Mouse (Mus musculus): Measurements from ENCODE around the gene Dclre1a.
"Not testable (repeated sequence)": the region's sequence is repeated elsewhere in the genome, so short reads cannot be mapped to it uniquely, and the experiment has no call there.

Dclre1a gene

DNA sequence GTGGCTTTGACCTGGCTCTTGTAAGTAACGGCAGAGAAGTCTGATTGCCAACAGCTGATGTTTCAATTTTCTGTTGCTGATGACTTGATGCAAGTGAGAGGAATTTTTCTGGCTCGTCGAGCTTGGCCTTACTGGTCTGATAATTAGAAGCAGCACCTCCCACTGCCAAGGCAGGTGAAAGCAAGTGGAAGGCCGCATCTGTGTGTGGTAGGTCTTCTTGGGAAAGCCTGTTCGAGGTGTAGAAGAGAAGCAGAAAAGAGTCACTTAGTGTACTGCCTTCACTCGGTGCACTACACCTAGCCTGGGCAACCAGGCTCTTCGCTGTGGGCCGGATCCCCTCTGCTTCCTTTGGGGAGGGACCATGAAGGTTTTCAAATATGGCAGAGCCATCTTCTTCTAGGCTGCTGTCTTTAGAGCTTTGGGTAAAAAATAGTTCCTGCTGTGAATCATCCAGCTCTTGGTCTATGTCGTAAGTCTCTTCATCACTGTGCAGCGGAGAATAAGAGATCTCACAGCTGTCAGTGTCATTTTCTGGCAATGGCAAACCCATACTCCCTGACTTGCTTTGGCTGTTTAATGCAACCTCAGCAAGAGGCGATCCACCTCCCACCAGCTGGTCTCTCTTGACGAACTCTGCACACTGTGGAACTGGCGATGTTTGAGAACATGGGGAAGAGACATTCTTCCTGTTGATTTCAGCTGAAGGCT is 3.2 kb downstream of the Dclre1a start:
- TF ChIP-seq NANOG (IDR thresholded peaks at IDR 0.05; ENCODE audit: borderline replicate concordance, low read length) (no peak), POU5F1 (IDR thresholded peaks at IDR 0.05; ENCODE audit: borderline replicate concordance, low read length) (no peak), CTCF (conservative IDR thresholded peaks at IDR 0.05; ENCODE audit: low read length) (no peak)
- peaks cover 40% of the 10 kb centered on the region for H3K36me3 ChIP-seq (ENCODE audit: insufficient read depth, low read length)
- H3K9me3 ChIP-seq (ENCODE audit: low read length): no peaks in the 10 kb centered on the region
- H3K27me3 ChIP-seq (ENCODE audit: insufficient read depth, low read length): no peaks in the 10 kb centered on the region
- peaks cover 34% of the 10 kb centered on the region for H3K4me1 ChIP-seq (replicated peaks; ENCODE audit: low read depth, low read length)
- no peak overlapping the region for H3K4me3 ChIP-seq (replicated peaks; ENCODE audit: low read length)

DNA sequence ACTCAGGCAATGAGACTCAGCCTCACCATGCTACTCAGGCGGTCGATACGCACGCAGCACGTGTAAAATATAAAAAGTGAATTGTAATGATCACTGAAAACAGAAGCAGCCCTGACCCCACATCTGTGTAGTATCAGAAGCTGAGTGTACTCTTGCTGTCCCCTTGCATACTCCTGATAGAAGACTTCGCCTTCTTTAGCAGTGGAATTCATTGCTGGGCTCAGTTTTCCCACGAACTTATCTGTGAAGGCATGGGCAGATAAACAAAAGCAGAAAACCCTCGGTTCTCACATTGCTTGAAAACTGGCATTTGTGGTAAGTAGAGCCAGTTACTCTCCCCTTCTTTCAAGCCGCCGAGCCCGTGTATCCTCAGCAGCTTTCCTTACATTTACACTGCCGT is 4.7 kb downstream of the Dclre1a start:
- H3K36me3 ChIP-seq (ENCODE audit: insufficient read depth, low read length): peaks cover 41% of the 10 kb centered on the region
- no peaks in the 10 kb centered on the region for H3K27me3 ChIP-seq (ENCODE audit: insufficient read depth, low read length)
- no peak overlapping the region for H3K4me3 ChIP-seq (replicated peaks; ENCODE audit: low read length)
- TF ChIP-seq POU5F1 (IDR thresholded peaks at IDR 0.05; ENCODE audit: borderline replicate concordance, low read length): no peak
- no peak for TF ChIP-seq NANOG (IDR thresholded peaks at IDR 0.05; ENCODE audit: borderline replicate concordance, low read length)
- no peak for TF ChIP-seq CTCF (conservative IDR thresholded peaks at IDR 0.05; ENCODE audit: low read length)
- peaks cover 27% of the 10 kb centered on the region for H3K4me1 ChIP-seq (replicated peaks; ENCODE audit: low read depth, low read length)
- H3K9me3 ChIP-seq (ENCODE audit: low read length): no peaks in the 10 kb centered on the region

GRCm38 (mm10) chr19:56535765-56536164 is 12.3 kb downstream of the Dclre1a start:
- H3K4me3 ChIP-seq (replicated peaks; ENCODE audit: low read length): no peak overlapping the region
- no peaks in the 10 kb centered on the region for H3K27me3 ChIP-seq (ENCODE audit: insufficient read depth, low read length)
- no peak for TF ChIP-seq POU5F1 (IDR thresholded peaks at IDR 0.05; ENCODE audit: borderline replicate concordance, low read length)
- TF ChIP-seq NANOG (IDR thresholded peaks at IDR 0.05; ENCODE audit: borderline replicate concordance, low read length): no peak
- no peak for TF ChIP-seq CTCF (conservative IDR thresholded peaks at IDR 0.05; ENCODE audit: low read length)
- H3K9me3 ChIP-seq (ENCODE audit: low read length): no peaks in the 10 kb centered on the region
- peaks cover 40% of the 10 kb centered on the region for H3K36me3 ChIP-seq (ENCODE audit: insufficient read depth, low read length)
- H3K4me1 ChIP-seq (replicated peaks; ENCODE audit: low read depth, low read length): peaks cover 22% of the 10 kb centered on the region

GRCm38 (mm10) chr19:56535064-56535463 is 13.0 kb downstream of the Dclre1a start:
- no peak for TF ChIP-seq CTCF (conservative IDR thresholded peaks at IDR 0.05; ENCODE audit: low read length)
- no peak for TF ChIP-seq NANOG (IDR thresholded peaks at IDR 0.05; ENCODE audit: borderline replicate concordance, low read length)
- TF ChIP-seq POU5F1 (IDR thresholded peaks at IDR 0.05; ENCODE audit: borderline replicate concordance, low read length): no peak
- no peaks in the 10 kb centered on the region for H3K27me3 ChIP-seq (ENCODE audit: insufficient read depth, low read length)
- no peaks in the 10 kb centered on the region for H3K9me3 ChIP-seq (ENCODE audit: low read length)
- peaks cover 37% of the 10 kb centered on the region for H3K36me3 ChIP-seq (ENCODE audit: insufficient read depth, low read length)
- no peak overlapping the region for H3K4me3 ChIP-seq (replicated peaks; ENCODE audit: low read length)
- peaks cover 19% of the 10 kb centered on the region for H3K4me1 ChIP-seq (replicated peaks; ENCODE audit: low read depth, low read length)

DNA sequence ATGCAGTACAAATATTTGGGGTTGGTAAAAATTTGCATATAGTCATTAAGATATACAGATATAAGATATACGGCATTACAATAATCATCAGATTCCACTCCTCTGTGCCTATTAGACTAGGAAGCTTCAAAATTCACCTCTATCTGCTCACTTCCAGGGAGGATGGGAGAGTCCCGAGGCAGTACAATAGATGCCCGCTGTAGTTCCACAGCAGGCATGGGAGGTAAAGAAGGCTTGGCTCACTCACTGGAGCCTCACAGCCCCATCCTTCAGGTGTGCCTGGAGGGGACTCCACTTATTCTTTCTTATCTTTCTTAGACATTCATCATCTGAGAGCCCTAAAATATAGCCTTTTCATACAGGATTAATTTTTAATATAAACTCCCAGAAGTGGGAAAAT is 13.7 kb downstream of the Dclre1a start:
- peaks cover 36% of the 10 kb centered on the region for H3K36me3 ChIP-seq (ENCODE audit: insufficient read depth, low read length)
- peaks cover 17% of the 10 kb centered on the region for H3K4me1 ChIP-seq (replicated peaks; ENCODE audit: low read depth, low read length)
- H3K4me3 ChIP-seq (replicated peaks; ENCODE audit: low read length): no peak overlapping the region
- no peaks in the 10 kb centered on the region for H3K9me3 ChIP-seq (ENCODE audit: low read length)
- H3K27me3 ChIP-seq (ENCODE audit: insufficient read depth, low read length): no peaks in the 10 kb centered on the region
- TF ChIP-seq CTCF (conservative IDR thresholded peaks at IDR 0.05; ENCODE audit: low read length) (no peak), POU5F1 (IDR thresholded peaks at IDR 0.05; ENCODE audit: borderline replicate concordance, low read length) (no peak), NANOG (IDR thresholded peaks at IDR 0.05; ENCODE audit: borderline replicate concordance, low read length) (no peak)

- TF ChIP-seq CTCF (conservative IDR thresholded peaks at IDR 0.05; ENCODE audit: low read length) (no peak), POU5F1 (IDR thresholded peaks at IDR 0.05; ENCODE audit: borderline replicate concordance, low read length) (no peak), NANOG (IDR thresholded peaks at IDR 0.05; ENCODE audit: borderline replicate concordance, low read length) (no peak)
- peaks cover 17% of the 10 kb centered on the region for H3K4me1 ChIP-seq (replicated peaks; ENCODE audit: low read depth, low read length)
- no peaks in the 10 kb centered on the region for H3K9me3 ChIP-seq (ENCODE audit: low read length)
- H3K27me3 ChIP-seq (ENCODE audit: insufficient read depth, low read length): no peaks in the 10 kb centered on the region
- no peak overlapping the region for H3K4me3 ChIP-seq (replicated peaks; ENCODE audit: low read length)
- peaks cover 36% of the 10 kb centered on the region for H3K36me3 ChIP-seq (ENCODE audit: insufficient read depth, low read length)
Measured at GRCm38 (mm10) chr19:56533291-56534071, 14.5 kb downstream of the Dclre1a start.

- no peak overlapping the region for H3K4me3 ChIP-seq (replicated peaks; ENCODE audit: low read length)
- no peaks in the 10 kb centered on the region for H3K27me3 ChIP-seq (ENCODE audit: insufficient read depth, low read length)
- no peaks in the 10 kb centered on the region for H3K9me3 ChIP-seq (ENCODE audit: low read length)
- H3K4me1 ChIP-seq (replicated peaks; ENCODE audit: low read depth, low read length): peaks cover 7% of the 10 kb centered on the region
- peaks cover 19% of the 10 kb centered on the region for H3K36me3 ChIP-seq (ENCODE audit: insufficient read depth, low read length)
- TF ChIP-seq POU5F1 (IDR thresholded peaks at IDR 0.05; ENCODE audit: borderline replicate concordance, low read length) (no peak), NANOG (IDR thresholded peaks at IDR 0.05; ENCODE audit: borderline replicate concordance, low read length) (no peak), CTCF (conservative IDR thresholded peaks at IDR 0.05; ENCODE audit: low read length) (no peak)
Measured at GRCm38 (mm10) chr19:56531251-56531650, 16.8 kb downstream of the Dclre1a start.

DNA sequence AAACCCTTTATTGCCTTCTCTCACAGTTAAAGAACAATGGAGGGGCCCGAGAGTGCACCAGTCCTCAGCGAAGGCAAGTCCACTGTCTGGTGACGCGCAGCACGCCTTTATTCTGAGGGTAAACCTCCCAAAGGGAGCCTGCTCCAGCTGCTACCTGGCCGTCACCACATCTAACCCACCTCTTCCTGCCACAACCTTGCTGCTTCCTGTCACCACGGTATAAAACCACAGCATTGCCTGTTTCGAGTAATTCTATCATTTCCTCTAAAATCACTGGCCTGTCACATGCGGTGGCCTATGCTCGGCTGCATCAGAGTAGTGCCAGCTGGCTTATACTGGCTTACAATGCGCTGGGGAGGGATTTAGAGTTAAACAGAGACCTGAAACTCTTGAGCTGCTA is 17.5 kb downstream of the Dclre1a start:
- not testable (repeated sequence) for H3K27me3 ChIP-seq (ENCODE audit: insufficient read depth, low read length); H3K4me3 ChIP-seq (replicated peaks; ENCODE audit: low read length); H3K4me1 ChIP-seq (replicated peaks; ENCODE audit: low read depth, low read length)

GRCm38 (mm10) chr19:56519408-56519807 is 28.6 kb downstream of the Dclre1a start:
- not testable (repeated sequence) for H3K4me3 ChIP-seq (replicated peaks; ENCODE audit: low read length); H3K9me3 ChIP-seq (ENCODE audit: low read length); H3K27me3 ChIP-seq (ENCODE audit: insufficient read depth, low read length); H3K4me1 ChIP-seq (replicated peaks; ENCODE audit: low read depth, low read length); H3K36me3 ChIP-seq (ENCODE audit: insufficient read depth, low read length)

More for the DNA sequence above, 17.5 kb downstream of the Dclre1a start:
- not testable (repeated sequence) for H3K9me3 ChIP-seq (ENCODE audit: low read length)
- H3K36me3 ChIP-seq (ENCODE audit: insufficient read depth, low read length): peaks cover 12% of the 10 kb centered on the region

DNA sequence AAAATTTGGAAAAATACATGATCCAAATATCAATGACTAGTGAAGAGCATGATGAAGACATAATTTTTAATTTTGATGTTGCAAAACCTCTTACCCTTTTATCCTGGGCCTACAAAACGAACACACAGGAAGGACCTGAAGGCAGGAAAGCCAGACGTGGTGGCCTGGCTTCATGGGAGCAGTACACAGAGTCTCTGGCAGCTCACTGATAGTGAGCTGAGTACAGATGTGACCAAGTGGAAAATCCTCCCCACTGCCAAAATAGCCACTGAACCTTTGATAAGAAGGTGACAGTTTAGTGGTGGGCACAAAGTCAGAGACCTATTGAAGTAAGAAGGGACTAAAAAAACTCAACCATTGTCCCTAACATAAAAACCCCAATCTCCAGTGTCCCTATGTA is 34.5 kb downstream of the Dclre1a start:
- H3K36me3 ChIP-seq (ENCODE audit: insufficient read depth, low read length); H3K9me3 ChIP-seq (ENCODE audit: low read length); H3K27me3 ChIP-seq (ENCODE audit: insufficient read depth, low read length); H3K4me1 ChIP-seq (replicated peaks; ENCODE audit: low read depth, low read length); H3K4me3 ChIP-seq (replicated peaks; ENCODE audit: low read length): not testable (repeated sequence)

GRCm38 (mm10) chr19:56511207-56511606 is 36.8 kb downstream of the Dclre1a start:
- not testable (repeated sequence) for H3K9me3 ChIP-seq (ENCODE audit: low read length); H3K4me3 ChIP-seq (replicated peaks; ENCODE audit: low read length); H3K4me1 ChIP-seq (replicated peaks; ENCODE audit: low read depth, low read length); H3K36me3 ChIP-seq (ENCODE audit: insufficient read depth, low read length); H3K27me3 ChIP-seq (ENCODE audit: insufficient read depth, low read length)

GRCm38 (mm10) chr19:56503525-56503924 is 44.5 kb downstream of the Dclre1a start:
- H3K4me1 ChIP-seq (replicated peaks; ENCODE audit: low read depth, low read length); H3K36me3 ChIP-seq (ENCODE audit: insufficient read depth, low read length); H3K27me3 ChIP-seq (ENCODE audit: insufficient read depth, low read length); H3K9me3 ChIP-seq (ENCODE audit: low read length); H3K4me3 ChIP-seq (replicated peaks; ENCODE audit: low read length): not testable (repeated sequence)
